Mouse (Mus musculus) lung, embryonic 14.5 days (tissue): Measurements from ENCODE around the gene Prss47. TPM values are rescaled to one million over a fixed set of nuclear protein-coding genes. Genes with fewer than 3 reads are reported as not detected.

Source experiments
- ATAC-seq: fragments of 200-750 bp; cut with Nextera tagmentation; 2 replicates; pipeline ENCODE4 v1.8.0; 2017; ENCODE audit warnings: mild to moderate bottlenecking, moderate TSS enrichment, moderate library complexity; ENCODE audit not compliant: insufficient read depth
- DNase-seq: peaks from one replicate; pipeline ENCODE4 v3.0.0-alpha.2; 2015
- H3K27ac ChIP-seq: fragments of 300-500 bp; sonication (generic); 2 replicates; pipeline ENCODE4 v1.5.1; 2014; ENCODE audit warnings: low read depth, mild to moderate bottlenecking, moderate library complexity
- H3K27me3 ChIP-seq: fragments of 300-500 bp; sonication (generic); 2 replicates; pipeline ENCODE4 v1.6.1; 2014; ENCODE audit warnings: low read length, control low read depth; ENCODE audit not compliant: insufficient read depth
- H3K36me3 ChIP-seq: fragments of 300-500 bp; sonication (generic); 2 replicates; pipeline ENCODE4 v1.6.1; 2014; ENCODE audit warnings: control low read depth; ENCODE audit not compliant: insufficient read depth
- H3K4me1 ChIP-seq: fragments of 300-500 bp; sonication (generic); 2 replicates; pipeline ENCODE4 v1.6.1; 2014; ENCODE audit warnings: antibody characterized with exemption, control low read depth; ENCODE audit not compliant: insufficient read depth
- H3K4me2 ChIP-seq: fragments of 300-500 bp; sonication (generic); 2 replicates; pipeline ENCODE4 v1.6.1; 2014; ENCODE audit warnings: mild to moderate bottlenecking
- H3K4me3 ChIP-seq: fragments of 300-500 bp; sonication (generic); 2 replicates; pipeline ENCODE4 v1.5.1; 2014; ENCODE audit warnings: low read depth, low read length
- H3K9ac ChIP-seq: fragments of 300-500 bp; sonication (generic); 2 replicates; pipeline ENCODE4 v1.6.1; 2014
- H3K9me3 ChIP-seq: fragments of 300-500 bp; sonication (generic); 2 replicates; pipeline ENCODE4 v1.6.1; 2016; ENCODE audit warnings: low read depth, low read length, control low read depth
- CTCF ChIP-seq: IDR thresholded peaks from 2 replicates; pipeline ENCODE4 v1.5.1; 2016; ENCODE audit warnings: antibody characterized with exemption, low read depth
- WGBS: fragments of 180-500 bp; shearing (Covaris S2); extraction: QIAGEN DNeasy Blood & Tissue Kit; methylation state at CpG from one replicate; pipeline ENCODE4 v1.1.7; 2014; 5-methylcytosine and 5-hydroxymethylcytosine counted together
- polyA plus RNA-seq: library from polyadenylated mRNA; unstranded; fragments of >200 nt; fragmentation: Nextera tagmentation; extraction: Ambion mirVana; gene quantifications from 2 replicates; pipeline ENCODE4 v1.2.1, GENCODE M21; 2014

Prss47 gene
- not detected in 2 replicates for polyA plus RNA-seq

DNA sequence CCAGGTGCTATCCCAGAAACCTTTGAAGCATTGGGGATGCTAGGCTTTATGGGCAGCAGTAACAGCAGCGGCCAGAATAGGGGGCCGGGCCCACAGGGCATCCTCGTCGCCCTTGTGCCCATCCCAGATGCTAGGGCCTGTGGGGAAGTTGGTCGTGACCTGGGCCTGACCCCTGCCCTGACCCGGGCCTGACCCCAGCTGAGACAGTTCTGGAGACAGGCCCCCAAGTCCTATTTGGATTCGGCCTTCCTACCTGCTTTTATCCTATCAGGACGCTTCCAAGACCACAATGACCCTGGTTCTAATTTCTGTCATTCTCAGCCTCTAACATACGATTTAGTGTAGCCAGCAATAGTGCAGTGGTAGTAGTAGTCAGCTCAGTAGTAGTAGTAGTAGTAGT lies at the start of gene Prss47:
TSS of gene Prss47 (minus strand) at position 101 of the 400 bp plus-strand sequence.
- Histone ChIP-seq H3K27ac (no peak within 1 kb of the TSS), H3K36me3 (no peaks in the 10 kb centered on the region), H3K4me2 (no peak within 1 kb of the TSS), H3K4me1 (no peaks in the 10 kb centered on the region), H3K4me3 (no peak within 1 kb of the TSS), H3K9ac (no peak within 1 kb of the TSS), H3K27me3 (no peaks in the 10 kb centered on the region), H3K9me3 (no peaks in the 10 kb centered on the region)
- DNase-seq, result no peak
- no peak for ATAC-seq
- no peak for TF ChIP-seq CTCF
- WGBS, result 75% methylated on average over 9 of the region's 9 CpGs

GRCm38 (mm10) chr13:65101232-65101631 lies 48.7 kb upstream of the Prss47 start:
- no peak for ATAC-seq
- DNase-seq, result no peak
- Histone ChIP-seq H3K36me3 (no peaks in the 10 kb centered on the region), H3K27me3 (no peaks in the 10 kb centered on the region), H3K4me1 (no peaks in the 10 kb centered on the region), H3K27ac (no peak overlapping the region), H3K4me2 (no peak overlapping the region), H3K9me3 (peaks cover 8% of the 10 kb centered on the region; the same call in 1 of the 2 replicates), H3K9ac (no peak overlapping the region), H3K4me3 (no peak overlapping the region)
- WGBS, result 92% methylated on average over 3 of the region's 3 CpGs
- TF ChIP-seq CTCF, result no peak

- H3K4me3 ChIP-seq, result no peak overlapping the region
- no peak for TF ChIP-seq CTCF
- 91% methylated on average over 9 of the region's 9 CpGs for WGBS
- no peak overlapping the region for H3K9ac ChIP-seq
- ATAC-seq (no peak), DNase-seq (no peak)
- no peaks in the 10 kb centered on the region for H3K36me3 ChIP-seq
- no peak overlapping the region for H3K27ac ChIP-seq
- H3K27me3 ChIP-seq, result no peaks in the 10 kb centered on the region
- peaks cover 8% of the 10 kb centered on the region; the same call in 1 of the 2 replicates for H3K9me3 ChIP-seq
- H3K4me2 ChIP-seq, result no peak overlapping the region
- H3K4me1 ChIP-seq, result no peaks in the 10 kb centered on the region
Observed at GRCm38 (mm10) chr13:65100678-65101077, 48.1 kb upstream of the Prss47 start.

GRCm38 (mm10) chr13:65097018-65097417 lies 44.5 kb upstream of the Prss47 start:
- H3K27me3 ChIP-seq, result no peaks in the 10 kb centered on the region
- no peak overlapping the region for H3K27ac ChIP-seq
- H3K4me1 ChIP-seq, result no peaks in the 10 kb centered on the region
- no peak overlapping the region for H3K4me3 ChIP-seq
- H3K9ac ChIP-seq, result no peak overlapping the region
- DNase-seq (no peak), ATAC-seq (no peak)
- no peak for TF ChIP-seq CTCF
- 0 out of 2 replicates have a peak, but pooled peaks cover 10% of the 10 kb centered on the region for H3K36me3 ChIP-seq
- no peak overlapping the region for H3K4me2 ChIP-seq
- H3K9me3 ChIP-seq, result no peaks in the 10 kb centered on the region; the same call in 1 of the 2 replicates

DNA sequence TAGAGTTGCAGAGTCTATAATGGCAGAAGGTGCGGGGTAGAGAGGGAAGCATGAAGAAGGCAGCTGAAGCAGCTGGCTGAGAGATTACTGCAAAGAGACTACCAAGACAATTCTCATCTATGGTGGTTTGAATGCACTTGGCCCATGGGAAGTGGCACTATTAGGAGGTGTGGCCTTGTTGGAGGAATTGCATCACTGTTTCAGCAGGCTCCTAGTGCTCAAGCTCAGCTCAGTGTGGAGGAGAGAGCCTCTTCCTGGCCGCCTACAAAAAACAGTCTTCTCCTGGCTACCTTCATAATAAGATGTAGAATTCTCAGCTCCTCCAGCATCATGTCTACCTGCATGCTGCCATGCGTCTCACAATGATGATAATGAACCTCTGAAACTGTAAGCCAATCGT lies 43.4 kb upstream of the Prss47 start:
- H3K4me3 ChIP-seq, result no peak overlapping the region
- no peak overlapping the region for H3K9ac ChIP-seq
- 97% methylated on average over 4 of the region's 4 CpGs for WGBS
- DNase-seq, result no peak
- H3K4me1 ChIP-seq, result no peaks in the 10 kb centered on the region
- ATAC-seq, result no peak
- no peak overlapping the region for H3K27ac ChIP-seq
- H3K9me3 ChIP-seq, result no peaks in the 10 kb centered on the region; the same call in 1 of the 2 replicates
- no peak overlapping the region for H3K4me2 ChIP-seq
- 0 out of 2 replicates have a peak, but pooled peaks cover 10% of the 10 kb centered on the region for H3K36me3 ChIP-seq
- TF ChIP-seq CTCF, result no peak
- no peaks in the 10 kb centered on the region for H3K27me3 ChIP-seq

- Histone ChIP-seq H3K27ac (no peak overlapping the region), H3K4me2 (no peak overlapping the region), H3K4me3 (no peak overlapping the region), H3K9ac (no peak overlapping the region), H3K9me3 (no peaks in the 10 kb centered on the region), H3K36me3 (peaks cover 28% of the 10 kb centered on the region; the same call in 1 of the 2 replicates), H3K27me3 (no peaks in the 10 kb centered on the region), H3K4me1 (no peaks in the 10 kb centered on the region)
- 76% methylated on average over 2 of the region's 2 CpGs for WGBS
- DNase-seq (no peak), ATAC-seq (no peak)
- no peak for TF ChIP-seq CTCF
Observed at GRCm38 (mm10) chr13:65069969-65070368, 17.4 kb upstream of the Prss47 start.

- no peak overlapping the region for H3K4me2 ChIP-seq
- H3K9me3 ChIP-seq, result no peaks in the 10 kb centered on the region
- DNase-seq, result no peak
- ATAC-seq, result no peak
- H3K4me3 ChIP-seq, result no peak overlapping the region
- H3K36me3 ChIP-seq, result no peaks in the 10 kb centered on the region
- no peak for TF ChIP-seq CTCF
- H3K4me1 ChIP-seq, result no peaks in the 10 kb centered on the region
- H3K9ac ChIP-seq, result no peak overlapping the region
- no peak overlapping the region for H3K27ac ChIP-seq
- 52% methylated on average over 4 of the region's 4 CpGs for WGBS
- no peaks in the 10 kb centered on the region for H3K27me3 ChIP-seq
Observed at GRCm38 (mm10) chr13:65035057-65035456, 17.5 kb downstream of the Prss47 start.

GRCm38 (mm10) chr13:65032758-65033157 lies 19.8 kb downstream of the Prss47 start, which contains the start of gene Spata31d1c:
Gene Spata31d1c (plus strand): TSS chr13:65033058.
- no peak within 1 kb of the TSS for H3K9ac ChIP-seq
- no peak for ATAC-seq
- DNase-seq, result no peak
- no peaks in the 10 kb centered on the region for H3K27me3 ChIP-seq
- no peaks in the 10 kb centered on the region for H3K4me1 ChIP-seq
- no peak within 1 kb of the TSS for H3K4me3 ChIP-seq
- H3K9me3 ChIP-seq, result no peaks in the 10 kb centered on the region
- no peak within 1 kb of the TSS for H3K27ac ChIP-seq
- H3K4me2 ChIP-seq, result no peak within 1 kb of the TSS
- no peak for TF ChIP-seq CTCF
- no peaks in the 10 kb centered on the region for H3K36me3 ChIP-seq
